Mouse (Mus musculus): ENCODE data around the gene Jmjd6.

Jmjd6 gene

GRCm38 (mm10) chr11:116806136-116807071, 36.8 kb downstream of the Jmjd6 start:
- no peak for DNase-seq

GRCm38 (mm10) chr11:116802709-116803108, 40.5 kb downstream of the Jmjd6 start:
- DNase-seq: no peak

DNA sequence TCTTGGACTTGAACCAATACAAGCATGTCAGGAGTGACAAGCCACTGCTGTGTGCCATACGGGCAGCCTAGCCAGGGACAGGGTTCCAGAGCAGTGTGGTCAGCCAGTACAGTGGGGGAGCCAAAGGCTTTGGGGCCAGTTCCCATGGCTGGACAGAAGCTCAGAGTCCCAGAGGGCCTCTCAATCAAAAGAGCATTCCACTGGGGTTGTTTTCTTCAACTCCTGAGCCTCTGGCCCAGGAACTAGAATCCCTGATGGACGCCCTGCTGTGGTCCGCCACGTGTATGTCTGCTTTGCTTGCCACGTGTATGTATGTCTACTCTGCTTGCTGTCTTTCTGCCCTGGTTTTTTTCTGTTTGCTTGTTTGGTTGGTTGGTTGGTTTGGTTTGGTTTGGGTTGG, 42.1 kb downstream of the Jmjd6 start:
- no peak for DNase-seq

GRCm38 (mm10) chr11:116799364-116799763, 43.9 kb downstream of the Jmjd6 start:
- DNase-seq: peak in 1 of 2 experiments; percentile 18
